Mouse (Mus musculus): ENCODE measurements around the gene Thbd.

GRCm38 (mm10) chr2:148406971-148407869, 768 bp downstream of the Thbd start:
- no peak for TF ChIP-seq EP300 (IDR thresholded peaks at IDR 0.05; ENCODE audit: low read depth in 1 of 2, low read length in 2 of 2)
- TF ChIP-seq HCFC1 (IDR thresholded peaks at IDR 0.05; ENCODE audit: low read depth, low read length), result no peak
- TF ChIP-seq POLR2A (IDR thresholded peaks at IDR 0.05; ENCODE audit: control insufficient read depth in 1 of 2, insufficient read depth in 1 of 2, low read depth in 1 of 2, low read length in 2 of 2, poor library complexity in 1 of 2), result no peak
- no peak for TF ChIP-seq CTCF (IDR thresholded peaks at IDR 0.05 in 2 of 3, conservative IDR thresholded peaks at IDR 0.05 in 1 of 3; ENCODE audit: control insufficient read depth in 1 of 3, insufficient read depth in 1 of 3, low read depth in 2 of 3, low read length in 3 of 3, poor library complexity in 1 of 3, severe bottlenecking in 1 of 3)
- no peak for TF ChIP-seq MAX (IDR thresholded peaks at IDR 0.05; ENCODE audit: low read length)
- TF ChIP-seq CHD2 (IDR thresholded peaks at IDR 0.05; ENCODE audit: low read length), result no peak
- TF ChIP-seq SMC3 (IDR thresholded peaks at IDR 0.05; ENCODE audit: low read depth, low read length), result no peak
- TF ChIP-seq USF1 (IDR thresholded peaks at IDR 0.05; ENCODE audit: low read depth, low read length), result no peak
- TF ChIP-seq POLR2AphosphoS2 (IDR thresholded peaks at IDR 0.05; ENCODE audit: low read length), result no peak
- TF ChIP-seq MXI1 (IDR thresholded peaks at IDR 0.05; ENCODE audit: low read depth, low read length), result no peak
- no peak for TF ChIP-seq GATA1 (IDR thresholded peaks at IDR 0.05; ENCODE audit: low read depth, low read length)

Measured in MEL (cell line).